Mouse (Mus musculus) embryonic facial prominence, embryonic 11.5 days (tissue): ENCODE data around the gene Zfp568. TPM values are rescaled to one million over a fixed set of nuclear protein-coding genes. Genes with fewer than 3 reads are reported as not detected.

Source experiments
- ATAC-seq: fragments of 200-750 bp; cut with Nextera tagmentation; replicated peaks from 2 replicates; pipeline ENCODE4 v1.8.0; 2017; ENCODE audit warnings: low read depth; ENCODE audit not compliant: insufficient number of reproducible peaks, low FRiP score, low TSS enrichment
- DNase-seq: peaks from one replicate; pipeline ENCODE4 v3.0.0-alpha.2; 2015; ENCODE audit warnings: low spot score
- H3K27ac ChIP-seq: fragments of 300-500 bp; sonication (generic); replicated peaks from 2 replicates; pipeline ENCODE4 v1.5.1; 2014; ENCODE audit warnings: mild to moderate bottlenecking, low read depth, low read length, control low read depth
- H3K27me3 ChIP-seq: fragments of 300-500 bp; sonication (generic); 2 replicates; pipeline ENCODE4 v1.6.1; 2014; ENCODE audit warnings: mild to moderate bottlenecking, low read length, moderate library complexity, mixed read lengths; ENCODE audit not compliant: control insufficient read depth, insufficient read depth
- H3K36me3 ChIP-seq: fragments of 300-500 bp; sonication (generic); replicated peaks from 2 replicates; pipeline ENCODE4 v1.6.1; 2014; ENCODE audit warnings: low read depth, mild to moderate bottlenecking, low read length, moderate library complexity, mixed read lengths; ENCODE audit not compliant: control insufficient read depth, insufficient read depth
- H3K4me1 ChIP-seq: fragments of 300-500 bp; sonication (generic); 2 replicates; pipeline ENCODE4 v1.6.1; 2014; ENCODE audit warnings: low read length, mixed read lengths; ENCODE audit not compliant: control insufficient read depth, insufficient read depth
- H3K4me2 ChIP-seq: fragments of 300-500 bp; sonication (generic); 2 replicates; pipeline ENCODE4 v1.6.1; 2014; ENCODE audit warnings: low read depth, mild to moderate bottlenecking, control low read depth, low read length, moderate library complexity
- H3K4me3 ChIP-seq: fragments of 300-500 bp; sonication (generic); 2 replicates; pipeline ENCODE4 v1.5.1; 2014; ENCODE audit warnings: low read depth, low read length, control low read depth
- H3K9ac ChIP-seq: fragments of 300-500 bp; sonication (generic); replicated peaks from 2 replicates; pipeline ENCODE4 v1.6.1; 2014; ENCODE audit warnings: mild to moderate bottlenecking, control low read depth, low read length
- H3K9me3 ChIP-seq: fragments of 300-500 bp; sonication (generic); replicated peaks from 2 replicates; pipeline ENCODE4 v1.6.1; 2016; ENCODE audit warnings: mild to moderate bottlenecking, low read length, inconsistent platforms, mixed read lengths; ENCODE audit not compliant: control insufficient read depth
- WGBS: fragments of 180-500 bp; shearing (Covaris S2); extraction: QIAGEN DNeasy Blood & Tissue Kit; methylation state at CpG from one replicate; pipeline ENCODE4 v1.1.7; 2014; 5-methylcytosine and 5-hydroxymethylcytosine counted together
- polyA plus RNA-seq: library from polyadenylated mRNA; unstranded; fragments of >200 nt; fragmentation: Nextera tagmentation; extraction: Ambion mirVana; gene quantifications from 2 replicates; pipeline ENCODE4 v1.2.1, GENCODE M21; 2014

Gene Zfp568
- polyA plus RNA-seq, 1 experiment from 2014 or later, result 19.5 TPM

DNA sequence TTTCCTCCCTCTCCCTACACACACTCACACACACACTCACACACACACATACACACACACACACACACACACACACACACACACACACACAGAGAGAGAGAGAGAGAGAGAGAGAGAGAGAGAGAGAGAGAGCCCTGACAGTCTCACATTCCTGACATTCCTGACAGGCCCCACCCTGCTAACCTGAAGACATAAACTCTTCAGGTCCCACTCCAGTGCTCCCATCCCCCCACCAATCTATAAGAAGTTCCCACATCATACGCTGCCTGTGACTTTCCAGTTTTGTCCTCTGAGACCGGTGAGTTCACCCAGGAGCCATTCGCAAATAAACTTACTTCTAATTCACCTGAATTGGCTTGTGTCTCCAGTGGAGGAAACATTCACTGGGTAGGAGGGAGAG is 1.9 kb upstream of the Zfp568 start:
- Histone ChIP-seq H3K27me3 (no peaks in the 10 kb centered on the region), H3K4me1 (no peaks in the 10 kb centered on the region), H3K4me2 (no peak overlapping the region), H3K36me3 (no peaks in the 10 kb centered on the region; the same call in 1 of the 2 replicates), H3K9ac (no peak overlapping the region), H3K27ac (no peak overlapping the region), H3K9me3 (no peaks in the 10 kb centered on the region), H3K4me3 (no peak overlapping the region)
- DNase-seq, result peak; percentile 30
- 78% methylated on average over 3 of the region's 3 CpGs for WGBS
- no peak for ATAC-seq

GRCm38 (mm10) chr7:29982341-29982740 is 1.4 kb upstream of the Zfp568 start:
- DNase-seq, result no peak
- Histone ChIP-seq H3K4me1 (no peaks in the 10 kb centered on the region), H3K9ac (no peak overlapping the region), H3K9me3 (no peaks in the 10 kb centered on the region), H3K36me3 (no peaks in the 10 kb centered on the region; the same call in 1 of the 2 replicates), H3K27me3 (no peaks in the 10 kb centered on the region), H3K27ac (no peak overlapping the region), H3K4me3 (no peak overlapping the region), H3K4me2 (no peak overlapping the region)
- no peak for ATAC-seq
- WGBS, result 78% methylated on average over 4 of the region's 4 CpGs

DNA sequence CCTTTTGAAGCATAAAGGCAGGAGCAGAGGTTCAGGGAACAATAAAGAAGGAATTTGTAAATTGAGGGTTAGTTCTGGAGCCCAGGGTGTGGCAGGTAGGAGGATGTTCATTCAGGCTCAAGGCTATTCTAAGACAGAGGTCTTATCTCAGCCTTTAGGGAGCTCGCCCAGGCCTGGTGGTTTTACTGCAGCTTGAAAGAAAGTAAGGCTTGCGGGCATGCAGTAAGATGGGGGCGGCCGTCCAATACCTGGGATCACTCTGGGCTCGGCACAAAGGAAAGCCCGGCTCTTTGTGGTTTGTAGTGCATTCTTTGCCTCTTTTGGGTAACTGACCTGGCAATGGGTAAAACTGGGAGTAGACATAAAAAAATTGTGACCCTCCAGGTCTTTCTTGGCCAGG is 824 bp upstream of the Zfp568 start:
- H3K4me1 ChIP-seq, result no peaks in the 10 kb centered on the region
- ATAC-seq (no peak), DNase-seq (peak; percentile 2)
- H3K9ac ChIP-seq, result peak overlapping the region; percentile 89
- peak overlapping the region; percentile 89; the same call in 1 of the 2 replicates for H3K27ac ChIP-seq
- no peaks in the 10 kb centered on the region for H3K9me3 ChIP-seq
- H3K36me3 ChIP-seq, result peaks cover 2% of the 10 kb centered on the region
- 31% methylated on average over 6 of the region's 6 CpGs for WGBS
- H3K4me3 ChIP-seq, result peak overlapping the region; percentile 86
- no peaks in the 10 kb centered on the region for H3K27me3 ChIP-seq
- peak overlapping the region; percentile 48 for H3K4me2 ChIP-seq

DNA sequence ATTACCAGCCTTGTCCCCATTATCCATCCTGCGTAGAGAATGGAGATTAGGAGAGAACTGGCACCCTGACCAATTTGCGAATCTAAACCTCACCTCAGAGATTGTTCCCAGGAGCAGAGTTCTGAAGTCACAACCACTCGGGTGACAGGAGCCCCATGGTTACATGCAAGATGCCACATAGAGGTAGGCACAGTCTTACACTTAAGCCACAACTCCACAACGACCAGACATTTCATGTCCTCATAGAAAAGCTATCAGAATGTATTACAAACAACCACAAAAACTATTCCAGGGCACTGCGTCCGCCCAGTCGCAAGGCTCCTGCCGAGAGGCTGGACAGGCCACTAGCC is 440 bp upstream of the Zfp568 start:
- Histone ChIP-seq H3K4me3 (peak overlapping the region; percentile 86), H3K9ac (peak overlapping the region; percentile 89), H3K4me2 (peak overlapping the region; percentile 48), H3K27me3 (no peaks in the 10 kb centered on the region), H3K27ac (peak overlapping the region; percentile 89), H3K36me3 (peaks cover 4% of the 10 kb centered on the region), H3K4me1 (no peaks in the 10 kb centered on the region), H3K9me3 (no peaks in the 10 kb centered on the region)
- no peak; the same call in 1 of the 2 replicates for ATAC-seq
- 0% methylated on average over 8 of the region's 8 CpGs for WGBS
- no peak for DNase-seq

GRCm38 (mm10) chr7:29986101-29986500 is 2.3 kb downstream of the Zfp568 start:
- Histone ChIP-seq H3K27me3 (no peaks in the 10 kb centered on the region), H3K4me2 (no peak overlapping the region), H3K4me1 (no peaks in the 10 kb centered on the region), H3K27ac (no peak overlapping the region), H3K9ac (no peak overlapping the region), H3K36me3 (peaks cover 7% of the 10 kb centered on the region), H3K4me3 (no peak overlapping the region), H3K9me3 (no peaks in the 10 kb centered on the region)
- no peak for ATAC-seq
- no peak for DNase-seq
- 91% methylated on average over 8 of the region's 8 CpGs for WGBS

DNA sequence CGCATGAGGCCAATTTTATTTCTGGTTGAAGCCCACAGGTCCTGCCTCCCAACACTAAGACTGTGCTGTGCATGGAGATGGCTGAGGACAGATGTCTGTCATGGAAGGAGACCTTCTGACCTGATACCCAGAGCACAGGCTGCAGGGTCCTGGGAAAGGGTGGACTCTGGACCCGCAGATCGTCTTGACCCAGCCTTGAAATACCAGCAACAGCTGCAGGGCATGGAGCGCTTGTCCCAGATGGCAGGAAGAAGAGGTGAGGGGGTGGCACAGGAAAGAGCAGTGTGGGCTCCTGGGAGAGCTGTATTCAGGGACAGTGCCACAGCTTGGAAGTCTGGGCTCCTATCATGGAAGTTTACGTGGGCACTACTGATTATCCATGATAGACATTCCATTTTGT is 3.8 kb downstream of the Zfp568 start:
- no peaks in the 10 kb centered on the region for H3K4me1 ChIP-seq
- H3K9ac ChIP-seq, result no peak overlapping the region
- H3K4me3 ChIP-seq, result no peak overlapping the region
- no peak overlapping the region for H3K4me2 ChIP-seq
- peaks cover 12% of the 10 kb centered on the region for H3K36me3 ChIP-seq
- ATAC-seq (no peak), DNase-seq (no peak)
- no peaks in the 10 kb centered on the region for H3K9me3 ChIP-seq
- WGBS, result 86% methylated on average over 5 of the region's 5 CpGs
- no peak overlapping the region for H3K27ac ChIP-seq
- H3K27me3 ChIP-seq, result no peaks in the 10 kb centered on the region

- no peak for ATAC-seq
- 86% methylated on average over 11 of the region's 11 CpGs for WGBS
Observed at GRCm38 (mm10) chr7:29989031-29989430, 5.3 kb downstream of the Zfp568 start.

GRCm38 (mm10) chr7:29992698-29993097 is 8.9 kb downstream of the Zfp568 start:
- Histone ChIP-seq H3K27me3 (no peaks in the 10 kb centered on the region), H3K4me1 (no peaks in the 10 kb centered on the region), H3K36me3 (peaks cover 20% of the 10 kb centered on the region), H3K4me3 (no peak overlapping the region), H3K9ac (no peak overlapping the region), H3K4me2 (no peak overlapping the region), H3K27ac (no peak overlapping the region), H3K9me3 (no peaks in the 10 kb centered on the region)
- ATAC-seq, result no peak
- DNase-seq, result no peak
- WGBS, result 98% methylated on average over 8 of the region's 8 CpGs

More at GRCm38 (mm10) chr7:29989031-29989430, 5.3 kb downstream of the Zfp568 start:
- Histone ChIP-seq H3K4me2 (no peak overlapping the region), H3K9ac (no peak overlapping the region), H3K27ac (no peak overlapping the region), H3K4me3 (no peak overlapping the region), H3K4me1 (no peaks in the 10 kb centered on the region), H3K9me3 (no peaks in the 10 kb centered on the region), H3K36me3 (peaks cover 16% of the 10 kb centered on the region), H3K27me3 (no peaks in the 10 kb centered on the region)
- DNase-seq, result no peak
